Mouse (Mus musculus): ENCODE measurements at regions not wholly inside any gene's neighbourhood (a gene's known extent, or its start where the extent isn't known, plus 50 kb on each side); places are given as distances from the start of the nearest gene placed in this dataset.

- TF ChIP-seq CTCF (IDR thresholded peaks at IDR 0.05; ENCODE audit: insufficient read depth, low read length) (no peak), POLR2A (IDR thresholded peaks at IDR 0.05; ENCODE audit: borderline replicate concordance, extremely low read depth, low read depth, low read length) (no peak)
These were observed 127.1 kb downstream of the Kctd12 start for GRCm38 (mm10) chr14:102855264-102855840.
